Mouse (Mus musculus) kidney, adult 2 months (tissue): ENCODE measurements around the gene Olfr354. TPM values are rescaled to one million over a fixed set of nuclear protein-coding genes. Genes with fewer than 3 reads are reported as not detected.

Source experiments
- DNase-seq: peaks from one replicate; pipeline ENCODE4 v3.0.0; 2021
- H3K27ac ChIP-seq: fragments of 200-500 bp; 2 replicates; pipeline ENCODE4 v1.5.1; 2012; ENCODE audit warnings: low read depth, low read length, control low read depth, inconsistent platforms; ENCODE audit not compliant: insufficient read depth
- H3K27me3 ChIP-seq: fragments of 200-500 bp; replicated peaks from 2 replicates; pipeline ENCODE4 v1.6.1; 2012; ENCODE audit warnings: mild to moderate bottlenecking, moderate library complexity, low read length, inconsistent platforms; ENCODE audit not compliant: control insufficient read depth, insufficient read depth
- H3K36me3 ChIP-seq: fragments of 200-500 bp; 2 replicates; pipeline ENCODE4 v1.6.1; 2012; ENCODE audit warnings: mild to moderate bottlenecking, moderate library complexity, low read length, inconsistent platforms; ENCODE audit not compliant: control insufficient read depth, insufficient read depth
- H3K4me1 ChIP-seq: fragments of 200-500 bp; 2 replicates; pipeline ENCODE4 v1.6.1; 2011; ENCODE audit warnings: low read length; ENCODE audit not compliant: control insufficient read depth, insufficient read depth
- H3K4me3 ChIP-seq: fragments of 200-500 bp; 2 replicates; pipeline ENCODE4 v1.5.1; 2011; ENCODE audit warnings: mild to moderate bottlenecking, low read depth, low read length, control low read depth; ENCODE audit not compliant: insufficient read depth
- CTCF ChIP-seq: fragments of 200-500 bp; conservative IDR thresholded peaks from 2 replicates; pipeline ENCODE4 v1.5.1; 2011; ENCODE audit warnings: low read depth, mild to moderate bottlenecking, control low read depth, low read length, moderate library complexity, mixed read lengths; ENCODE audit not compliant: insufficient read depth, insufficient read length
- POLR2A ChIP-seq: fragments of 200-500 bp; IDR thresholded peaks from one replicate; pipeline ENCODE4 v1.6.1; 2011; ENCODE audit warnings: low read depth, low read length, control low read depth
- WGBS: fragments of 180-500 bp; shearing (Covaris S2); methylation state at CpG from one replicate; pipeline ENCODE4 v1.1.7; 2018; 5-methylcytosine and 5-hydroxymethylcytosine counted together
- polyA plus RNA-seq: library from polyadenylated mRNA; depleted of rRNA; stranded (reverse); fragments of >200 nt; gene quantifications from 2 replicates; pipeline ENCODE4 v1.2.3, GENCODE M21; 2012; rRNA removed

Olfr354 gene
- not detected in 2 replicates for polyA plus RNA-seq

DNA sequence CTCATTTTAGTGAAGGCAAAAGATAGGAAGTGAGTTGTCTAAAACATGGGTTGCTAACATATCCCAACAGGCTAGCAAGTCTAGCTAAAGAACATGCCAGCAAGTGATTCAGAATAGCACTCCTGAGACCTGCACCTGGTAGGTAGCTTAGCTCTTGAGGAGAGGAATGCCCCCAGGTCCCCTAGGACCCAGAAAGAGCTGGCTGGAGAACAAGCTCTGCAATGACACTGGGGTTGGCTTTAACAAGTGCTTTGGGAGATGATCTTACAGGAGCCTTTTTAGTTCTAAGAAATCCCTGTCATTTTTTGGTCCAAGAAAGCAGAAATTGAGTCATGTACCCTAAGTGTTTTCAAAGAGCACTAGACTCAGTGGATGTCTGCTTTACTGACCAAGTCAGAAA, at the start of gene Olfr354:
Olfr354 (plus strand) TSS at position 301 of the 400 bp plus-strand sequence.
- Histone ChIP-seq H3K4me1 (no peaks in the 10 kb centered on the region), H3K36me3 (no peaks in the 10 kb centered on the region), H3K4me3 (no peak within 1 kb of the TSS), H3K27me3 (no peaks in the 10 kb centered on the region), H3K27ac (no peak within 1 kb of the TSS)
- no peak for TF ChIP-seq CTCF
- no peak for TF ChIP-seq POLR2A
- no peak for DNase-seq

DNA sequence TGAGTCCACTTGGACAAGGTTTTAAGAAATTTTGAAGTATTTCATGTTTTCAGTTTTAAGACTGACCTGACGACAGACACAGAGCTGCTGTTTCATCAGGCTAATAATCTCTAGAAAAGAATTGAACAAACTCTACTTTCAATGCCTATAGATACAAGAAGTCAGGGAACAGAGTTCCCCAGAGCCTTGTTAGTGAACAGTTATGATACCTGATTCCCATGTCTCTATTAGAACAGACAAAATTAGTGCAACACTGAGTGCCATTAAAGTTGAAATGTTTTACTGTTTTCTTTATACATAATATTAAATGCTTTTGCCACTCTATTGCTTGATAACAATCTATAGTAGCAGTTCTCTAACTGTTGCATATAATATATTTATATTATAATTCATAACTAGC, 42.9 kb upstream of the Olfr354 start, which contains the start of gene Olfr351:
Olfr351 (minus strand) TSS at position 101 of the 400 bp plus-strand sequence.
- WGBS, result 81% methylated on average over 1 of the region's 1 CpGs
- no peaks in the 10 kb centered on the region for H3K27me3 ChIP-seq
- H3K36me3 ChIP-seq, result no peaks in the 10 kb centered on the region
- TF ChIP-seq POLR2A (no peak), CTCF (no peak)
- H3K4me1 ChIP-seq, result no peaks in the 10 kb centered on the region
- H3K27ac ChIP-seq, result no peak within 1 kb of the TSS
- no peak within 1 kb of the TSS for H3K4me3 ChIP-seq
- DNase-seq, result no peak

DNA sequence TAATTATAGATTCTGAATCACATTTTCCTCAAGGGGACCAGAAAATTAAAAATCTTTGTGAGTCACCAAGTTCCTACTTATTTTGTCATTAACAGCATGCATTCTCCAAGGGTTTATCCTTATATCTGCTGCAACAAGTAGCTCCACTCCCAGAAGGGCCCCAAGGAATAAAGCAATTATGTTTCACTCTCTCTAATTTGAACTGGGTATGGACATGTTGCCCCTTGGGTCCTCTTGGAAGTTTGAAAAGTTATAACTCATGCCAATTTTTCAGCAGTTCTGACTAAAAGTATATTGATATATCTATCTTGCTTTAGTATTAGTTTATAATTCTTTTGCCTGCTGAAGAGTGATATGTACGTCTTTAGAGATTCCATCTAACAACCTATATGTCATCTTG, 37.3 kb upstream of the Olfr354 start, which contains the start of gene Olfr352:
Olfr352 (plus strand) TSS at position 301 of the 400 bp plus-strand sequence.
- WGBS, result 79% methylated on average over 1 of the region's 1 CpGs
- Histone ChIP-seq H3K27me3 (no peaks in the 10 kb centered on the region), H3K4me3 (no peak within 1 kb of the TSS), H3K27ac (no peak within 1 kb of the TSS), H3K4me1 (no peaks in the 10 kb centered on the region), H3K36me3 (no peaks in the 10 kb centered on the region)
- DNase-seq, result no peak
- TF ChIP-seq CTCF (no peak), POLR2A (no peak)

DNA sequence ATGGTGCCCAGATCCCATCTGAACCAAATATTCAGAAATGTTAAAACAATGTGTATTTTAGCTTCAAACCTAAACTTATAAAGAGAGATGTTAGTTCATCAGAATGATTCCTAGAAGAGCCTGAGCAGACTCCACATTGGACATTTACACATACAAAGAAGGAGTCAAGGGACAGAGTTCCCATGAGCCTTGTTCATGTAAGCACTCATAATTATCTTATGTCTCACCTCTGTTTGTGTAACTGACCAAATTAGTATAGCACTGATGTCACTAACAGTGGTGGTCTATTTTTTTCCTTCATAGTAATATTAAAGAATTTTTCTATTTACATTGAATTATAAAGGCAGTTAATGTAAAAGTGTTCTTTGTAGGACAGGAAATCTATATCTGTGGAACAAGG, 12.6 kb upstream of the Olfr354 start, which contains the start of gene Olfr353:
Olfr353 (minus strand) TSS at position 101 of the 400 bp plus-strand sequence.
- no peak within 1 kb of the TSS for H3K4me3 ChIP-seq
- no peak within 1 kb of the TSS for H3K27ac ChIP-seq
- DNase-seq, result no peak
- H3K4me1 ChIP-seq, result no peaks in the 10 kb centered on the region
- no peaks in the 10 kb centered on the region for H3K36me3 ChIP-seq
- H3K27me3 ChIP-seq, result no peaks in the 10 kb centered on the region
- TF ChIP-seq CTCF (no peak), POLR2A (no peak)

DNA sequence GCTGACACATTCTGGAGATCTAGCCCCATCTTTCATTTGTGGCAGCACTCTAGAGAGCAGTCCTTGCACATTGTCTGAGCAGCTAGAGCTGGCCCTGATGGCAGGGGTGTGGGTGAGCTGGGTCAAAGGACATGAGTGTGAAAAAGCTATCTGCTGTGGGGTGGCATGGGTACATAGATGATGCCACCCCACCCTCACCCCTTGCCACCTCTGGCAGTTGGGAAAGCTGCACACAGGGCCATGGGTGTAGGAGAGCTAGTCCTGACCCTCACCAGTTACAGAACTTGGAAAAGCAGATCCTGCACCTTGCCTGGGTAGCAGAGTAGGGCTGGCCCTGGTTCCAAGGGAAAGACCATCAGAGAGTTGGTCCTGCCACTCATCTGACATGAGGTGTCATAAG, 8.4 kb upstream of the Olfr354 start:
- DNase-seq, result no peak
- Histone ChIP-seq H3K27ac (no peak overlapping the region), H3K4me1 (no peaks in the 10 kb centered on the region), H3K27me3 (no peaks in the 10 kb centered on the region), H3K36me3 (no peaks in the 10 kb centered on the region), H3K4me3 (no peak overlapping the region)
- TF ChIP-seq POLR2A (no peak), CTCF (no peak)

DNA sequence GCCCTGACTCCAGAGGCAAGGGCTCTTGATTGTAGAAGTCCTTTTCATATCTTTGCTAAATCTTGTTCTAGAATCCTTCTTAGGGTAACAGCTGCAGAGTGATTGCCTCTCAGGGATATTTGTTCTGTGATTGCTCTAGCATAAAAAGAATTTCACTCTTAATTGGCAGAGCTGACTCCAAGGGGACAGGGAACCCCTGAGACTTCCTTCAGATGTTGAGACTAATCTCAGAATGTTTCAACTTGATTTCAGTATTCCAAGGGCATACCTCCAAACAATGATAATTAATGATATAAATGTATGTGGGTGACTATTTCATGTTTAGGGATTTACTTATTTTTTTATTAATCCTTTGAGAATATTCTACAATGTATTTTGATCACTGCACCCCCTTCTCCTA, 23.3 kb downstream of the Olfr354 start, which contains the start of gene Olfr355:
Olfr355 (minus strand) TSS at position 101 of the 400 bp plus-strand sequence.
- H3K4me3 ChIP-seq, result no peak within 1 kb of the TSS
- H3K27me3 ChIP-seq, result no peaks in the 10 kb centered on the region
- TF ChIP-seq POLR2A (no peak), CTCF (no peak)
- no peaks in the 10 kb centered on the region for H3K36me3 ChIP-seq
- H3K27ac ChIP-seq, result no peak within 1 kb of the TSS
- no peak for DNase-seq
- H3K4me1 ChIP-seq, result no peaks in the 10 kb centered on the region

DNA sequence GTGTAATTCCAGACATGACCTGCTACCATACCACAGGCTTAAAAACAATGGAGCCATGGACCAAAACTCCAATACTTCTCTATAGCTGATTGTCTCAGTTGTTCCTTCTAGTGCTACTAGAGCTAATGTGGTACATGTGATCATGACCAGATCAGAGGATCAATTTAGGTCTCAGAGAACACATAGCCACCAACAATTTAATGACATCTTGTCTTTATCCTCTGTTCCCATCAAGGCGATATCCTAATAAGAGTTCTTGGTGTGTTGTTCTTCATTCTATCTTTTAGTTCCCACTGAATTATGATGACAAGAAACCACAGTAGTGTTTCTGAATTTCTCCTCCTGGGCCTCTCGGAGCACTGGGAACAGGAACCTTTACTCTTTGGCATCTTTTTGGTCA, 31.3 kb downstream of the Olfr354 start, which contains the start of gene Olfr356:
Olfr356 (plus strand) TSS at position 301 of the 400 bp plus-strand sequence.
- no peaks in the 10 kb centered on the region for H3K4me1 ChIP-seq
- no peak within 1 kb of the TSS for H3K27ac ChIP-seq
- DNase-seq, result no peak
- no peak for TF ChIP-seq POLR2A
- no peak for TF ChIP-seq CTCF
- H3K36me3 ChIP-seq, result no peaks in the 10 kb centered on the region
- WGBS, result 78% methylated on average over 2 of the region's 2 CpGs
- no peaks in the 10 kb centered on the region for H3K27me3 ChIP-seq
- no peak within 1 kb of the TSS for H3K4me3 ChIP-seq

Other genes with a start within 250 kb of the Olfr354 start
- not detected in 2 replicates for gene Olfr346, start 219.9 kb upstream of the Olfr354 start, polyA plus RNA-seq
- not detected in 2 replicates for gene Olfr347, start 173.8 kb upstream of the Olfr354 start, polyA plus RNA-seq
- not detected in 2 replicates for gene Olfr348, start 121.4 kb upstream of the Olfr354 start, polyA plus RNA-seq
- not detected in 2 replicates for gene Olfr50, start 115.1 kb upstream of the Olfr354 start, polyA plus RNA-seq
- gene Olfr3, start 88.6 kb upstream of the Olfr354 start, polyA plus RNA-seq, result not detected in 2 replicates
- not detected in 2 replicates for gene Olfr350, start 59.4 kb upstream of the Olfr354 start, polyA plus RNA-seq
- gene Olfr351, start 43.0 kb upstream of the Olfr354 start, polyA plus RNA-seq, result not detected in 2 replicates
- gene Olfr352, start 37.2 kb upstream of the Olfr354 start, polyA plus RNA-seq, result not detected in 2 replicates
- gene Olfr353, start 12.7 kb upstream of the Olfr354 start, polyA plus RNA-seq, result not detected in 2 replicates
- not detected in 2 replicates for gene Olfr355, start 23.2 kb downstream of the Olfr354 start, polyA plus RNA-seq
- not detected in 2 replicates for gene Olfr356, start 31.4 kb downstream of the Olfr354 start, polyA plus RNA-seq
- not detected in 2 replicates for gene Olfr357, start 88.1 kb downstream of the Olfr354 start, polyA plus RNA-seq
- not detected in 2 replicates for gene Olfr358, start 103.7 kb downstream of the Olfr354 start, polyA plus RNA-seq
- not detected in 2 replicates for gene Olfr360, start 160.1 kb downstream of the Olfr354 start, polyA plus RNA-seq
- gene Olfr361, start 183.6 kb downstream of the Olfr354 start, polyA plus RNA-seq, result not detected in 2 replicates
- gene Olfr362, start 212.2 kb downstream of the Olfr354 start, polyA plus RNA-seq, result not detected in 2 replicates
- not detected in 2 replicates for gene Olfr364-ps1, start 233.6 kb downstream of the Olfr354 start, polyA plus RNA-seq